Mouse (Mus musculus) stomach, postnatal 0 days (tissue): ENCODE measurements around the gene Far2. TPM values are rescaled to one million over a fixed set of nuclear protein-coding genes. Genes with fewer than 3 reads are reported as not detected.
"Not testable (repeated sequence)": the region's sequence is repeated elsewhere in the genome, so short reads cannot be mapped to it uniquely, and the experiment has no call there.

Source experiments
- ATAC-seq: fragments of 200-750 bp; cut with Nextera tagmentation; 2 replicates; pipeline ENCODE4 v1.8.0; 2017; ENCODE audit not compliant: low FRiP score, low TSS enrichment
- DNase-seq: peaks from one replicate; pipeline ENCODE4 v3.0.0-alpha.2; 2016; ENCODE audit warnings: low spot score
- H3K27ac ChIP-seq: fragments of 300-500 bp; sonication (generic); replicated peaks from 2 replicates; pipeline ENCODE4 v1.5.1; 2014; ENCODE audit warnings: mild to moderate bottlenecking, control low read depth
- H3K27me3 ChIP-seq: fragments of 300-500 bp; sonication (generic); 2 replicates; pipeline ENCODE4 v1.6.1; 2014; ENCODE audit warnings: low read length; ENCODE audit not compliant: control insufficient read depth, insufficient read depth
- H3K36me3 ChIP-seq: fragments of 300-500 bp; sonication (generic); 2 replicates; pipeline ENCODE4 v1.6.1; 2014; ENCODE audit warnings: low read length, mixed read lengths; ENCODE audit not compliant: control insufficient read depth, insufficient read depth
- H3K4me1 ChIP-seq: fragments of 300-500 bp; sonication (generic); replicated peaks from 2 replicates; pipeline ENCODE4 v1.6.1; 2014; ENCODE audit warnings: antibody characterized with exemption; ENCODE audit not compliant: control insufficient read depth, insufficient read depth
- H3K4me2 ChIP-seq: fragments of 300-500 bp; sonication (generic); replicated peaks from 2 replicates; pipeline ENCODE4 v1.6.1; 2014; ENCODE audit warnings: low read depth, mild to moderate bottlenecking, control low read depth, moderate library complexity
- H3K4me3 ChIP-seq: fragments of 300-500 bp; sonication (generic); 2 replicates; pipeline ENCODE4 v1.5.1; 2014; ENCODE audit warnings: low read depth, low read length, control low read depth
- H3K9ac ChIP-seq: fragments of 300-500 bp; sonication (generic); 2 replicates; pipeline ENCODE4 v1.6.1; 2014; ENCODE audit warnings: mild to moderate bottlenecking, low read length, control low read depth, mixed read lengths
- H3K9me3 ChIP-seq: fragments of 300-500 bp; sonication (generic); 2 replicates; pipeline ENCODE4 v1.6.1; 2016; ENCODE audit warnings: low read length; ENCODE audit not compliant: control insufficient read depth
- CTCF ChIP-seq: IDR thresholded peaks from 2 replicates; pipeline ENCODE4 v1.5.1; 2016; ENCODE audit warnings: antibody characterized with exemption, low read depth, mild to moderate bottlenecking, moderate library complexity
- EP300 ChIP-seq: optimal IDR thresholded peaks from 2 replicates; pipeline ENCODE3; 2016; ENCODE audit warnings: antibody characterized with exemption
- WGBS: fragments of 180-500 bp; shearing (Covaris S2); extraction: QIAGEN DNeasy Blood & Tissue Kit; methylation state at CpG from one replicate; pipeline ENCODE4 v1.1.7; 2014; 5-methylcytosine and 5-hydroxymethylcytosine counted together
- polyA plus RNA-seq: library from polyadenylated mRNA; unstranded; fragments of >200 nt; fragmentation: Nextera tagmentation; extraction: Ambion mirVana; gene quantifications from 2 replicates; pipeline ENCODE4 v1.2.1, GENCODE M21; 2015

Gene Far2
- polyA plus RNA-seq, 1 experiment from 2014 or later, result 30.8 TPM

- Histone ChIP-seq H3K4me2 (no peak overlapping the region), H3K27me3 (no peaks in the 10 kb centered on the region), H3K9ac (no peak overlapping the region), H3K27ac (no peak overlapping the region), H3K4me1 (no peaks in the 10 kb centered on the region), H3K9me3 (no peaks in the 10 kb centered on the region), H3K4me3 (no peak overlapping the region), H3K36me3 (no peaks in the 10 kb centered on the region)
- TF ChIP-seq EP300 (no peak), CTCF (no peak)
- ATAC-seq, result no peak
- 47% methylated on average over 8 of the region's 8 CpGs for WGBS
- no peak for DNase-seq
Observed at GRCm38 (mm10) chr6:148108741-148109472, 61.8 kb downstream of the Far2 start.

DNA sequence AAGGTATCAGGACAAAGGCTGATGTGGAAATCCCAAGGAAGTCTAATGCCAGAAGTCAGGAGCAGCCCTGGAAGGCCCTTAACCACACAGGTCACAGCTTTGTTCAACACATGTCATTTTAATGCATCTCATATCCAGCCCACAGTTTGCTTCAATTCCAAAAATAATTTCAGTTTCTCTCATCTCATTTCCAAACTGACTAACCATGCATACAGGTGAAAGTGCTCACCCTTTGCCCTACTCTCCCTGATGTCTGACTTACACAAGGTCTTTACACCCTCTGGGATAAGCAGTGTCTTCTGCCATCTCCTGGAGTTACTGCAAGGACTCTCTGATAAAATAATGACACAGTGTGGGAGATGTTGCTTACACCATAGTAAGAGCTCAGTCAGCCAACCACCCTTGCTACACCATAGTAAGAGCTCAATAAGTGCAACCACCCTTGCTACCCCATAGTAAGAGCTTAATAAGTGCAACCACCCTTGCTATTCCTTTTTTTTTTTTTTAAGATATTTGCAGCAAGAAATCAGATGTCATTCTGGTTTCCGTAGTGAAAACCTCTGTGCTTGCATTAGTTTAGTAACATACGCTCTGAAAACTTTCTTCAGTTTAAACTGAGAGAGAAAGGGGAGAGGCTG, 64.1 kb downstream of the Far2 start:
- H3K9me3 ChIP-seq, result no peaks in the 10 kb centered on the region

DNA sequence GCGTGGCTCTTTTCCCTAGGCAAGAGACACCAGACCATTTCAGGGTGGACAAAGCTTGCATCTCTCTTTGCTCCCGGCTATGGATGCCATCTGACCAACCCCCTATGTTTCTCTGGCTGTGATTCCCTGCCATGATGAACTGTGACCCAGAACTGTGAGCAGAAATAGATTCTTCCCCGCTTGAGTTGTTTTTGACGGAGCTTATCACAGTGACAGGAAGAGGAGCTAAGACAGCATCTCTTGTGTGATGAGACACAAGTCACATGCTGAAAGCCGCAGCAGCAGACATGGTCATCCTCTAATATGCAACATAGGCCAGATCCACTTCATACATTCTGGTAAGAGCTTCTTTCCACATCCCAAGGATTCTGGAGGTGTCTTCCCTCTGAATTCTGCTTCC, 69.3 kb downstream of the Far2 start:
- 87% methylated on average over 5 of the region's 5 CpGs for WGBS
- no peak overlapping the region for H3K27ac ChIP-seq
- DNase-seq, result no peak

More for the DNA sequence above, 64.1 kb downstream of the Far2 start:
- no peak for DNase-seq
- Histone ChIP-seq H3K4me1 (no peaks in the 10 kb centered on the region), H3K27me3 (no peaks in the 10 kb centered on the region), H3K9ac (no peak overlapping the region), H3K4me2 (no peak overlapping the region), H3K4me3 (no peak overlapping the region), H3K36me3 (no peaks in the 10 kb centered on the region), H3K27ac (no peak overlapping the region)
- no peak for ATAC-seq
- WGBS, result 71% methylated on average over 2 of the region's 2 CpGs
- TF ChIP-seq EP300 (no peak), CTCF (no peak)

DNA sequence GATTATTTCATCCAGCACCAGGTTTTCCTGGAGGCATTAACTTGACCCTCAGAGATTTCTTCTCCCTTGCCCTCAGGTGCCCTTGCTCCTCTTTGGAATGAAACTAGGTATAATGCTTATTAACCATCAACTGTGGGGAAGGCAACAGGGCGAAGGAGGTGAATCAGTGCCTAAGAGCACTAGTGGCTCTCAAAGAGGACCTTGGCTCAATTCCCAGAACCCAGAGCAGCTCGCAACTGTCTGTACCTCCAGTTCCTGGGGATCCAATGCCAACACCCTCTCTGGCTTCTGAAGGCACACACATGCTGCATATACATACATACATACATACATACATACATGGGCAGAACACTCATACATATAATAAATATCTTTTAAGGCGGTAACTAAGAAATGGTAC, 69.8 kb downstream of the Far2 start:
- Histone ChIP-seq H3K4me1 (no peaks in the 10 kb centered on the region), H3K9me3 (no peaks in the 10 kb centered on the region), H3K9ac (no peak overlapping the region), H3K36me3 (no peaks in the 10 kb centered on the region), H3K27me3 (no peaks in the 10 kb centered on the region), H3K4me2 (no peak overlapping the region), H3K27ac (no peak overlapping the region), H3K4me3 (no peak overlapping the region)
- WGBS, result 81% methylated on average over 3 of the region's 3 CpGs
- ATAC-seq, result no peak
- no peak for DNase-seq
- TF ChIP-seq EP300 (no peak), CTCF (no peak)

More for the DNA sequence above, 69.3 kb downstream of the Far2 start:
- Histone ChIP-seq H3K9ac (no peak overlapping the region), H3K36me3 (no peaks in the 10 kb centered on the region), H3K4me2 (no peak overlapping the region), H3K4me1 (no peaks in the 10 kb centered on the region), H3K9me3 (no peaks in the 10 kb centered on the region), H3K4me3 (no peak overlapping the region), H3K27me3 (no peaks in the 10 kb centered on the region)
- ATAC-seq, result no peak
- TF ChIP-seq CTCF (no peak), EP300 (no peak)

DNA sequence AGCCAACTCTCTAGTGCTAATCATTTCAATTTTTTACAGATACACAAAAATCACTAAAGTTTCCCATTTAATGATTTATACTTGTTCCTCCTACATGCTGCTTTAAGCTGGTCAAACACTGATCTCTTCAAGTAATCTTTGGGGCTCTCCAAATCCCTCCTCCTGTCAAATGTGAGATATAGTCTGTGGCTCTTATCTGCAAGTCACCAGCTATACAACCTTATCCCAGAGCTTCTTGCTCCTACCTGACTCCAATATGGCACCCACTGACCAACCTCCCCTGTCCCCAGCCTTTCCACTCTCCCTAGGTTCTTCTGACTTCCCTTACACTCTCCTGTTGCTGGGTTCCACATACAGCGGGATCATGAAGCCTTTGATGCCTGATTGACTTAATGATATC, 70.6 kb downstream of the Far2 start:
- WGBS, result 100% methylated on average over 1 of the region's 1 CpGs
- Histone ChIP-seq H3K9me3 (no peaks in the 10 kb centered on the region), H3K4me3 (no peak overlapping the region), H3K27me3 (no peaks in the 10 kb centered on the region), H3K27ac (no peak overlapping the region), H3K9ac (no peak overlapping the region), H3K4me1 (no peaks in the 10 kb centered on the region), H3K36me3 (no peaks in the 10 kb centered on the region), H3K4me2 (no peak overlapping the region)
- DNase-seq, result no peak
- TF ChIP-seq EP300, result no peak
- TF ChIP-seq CTCF, result no peak
- ATAC-seq, result no peak

DNA sequence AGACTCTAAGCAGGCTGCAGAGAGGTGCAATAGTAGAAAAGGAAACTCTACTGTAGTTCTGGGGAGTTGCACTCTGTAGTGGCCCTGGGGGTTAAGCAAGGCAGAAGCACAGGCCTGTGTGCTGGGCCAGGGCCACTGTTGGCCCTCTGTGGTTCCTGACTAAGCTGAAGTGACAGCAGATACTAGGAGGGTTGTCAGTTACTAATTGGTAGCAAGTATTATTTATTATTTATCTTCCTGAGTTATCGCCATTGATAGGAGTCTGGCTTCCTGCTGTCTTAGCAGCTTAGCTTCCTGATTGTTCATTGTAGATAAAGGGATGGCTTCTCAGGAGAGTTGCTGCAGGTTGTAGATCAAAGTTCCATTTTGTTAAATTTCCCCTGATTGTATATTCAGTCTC, 73.6 kb downstream of the Far2 start:
- Histone ChIP-seq H3K27ac (no peak overlapping the region), H3K4me2 (no peak overlapping the region), H3K9me3 (no peaks in the 10 kb centered on the region), H3K27me3 (no peaks in the 10 kb centered on the region), H3K36me3 (no peaks in the 10 kb centered on the region), H3K4me3 (no peak overlapping the region), H3K9ac (no peak overlapping the region), H3K4me1 (no peaks in the 10 kb centered on the region)
- WGBS, result 67% methylated on average over 1 of the region's 1 CpGs
- TF ChIP-seq EP300 (no peak), CTCF (no peak)
- ATAC-seq (no peak), DNase-seq (no peak)

DNA sequence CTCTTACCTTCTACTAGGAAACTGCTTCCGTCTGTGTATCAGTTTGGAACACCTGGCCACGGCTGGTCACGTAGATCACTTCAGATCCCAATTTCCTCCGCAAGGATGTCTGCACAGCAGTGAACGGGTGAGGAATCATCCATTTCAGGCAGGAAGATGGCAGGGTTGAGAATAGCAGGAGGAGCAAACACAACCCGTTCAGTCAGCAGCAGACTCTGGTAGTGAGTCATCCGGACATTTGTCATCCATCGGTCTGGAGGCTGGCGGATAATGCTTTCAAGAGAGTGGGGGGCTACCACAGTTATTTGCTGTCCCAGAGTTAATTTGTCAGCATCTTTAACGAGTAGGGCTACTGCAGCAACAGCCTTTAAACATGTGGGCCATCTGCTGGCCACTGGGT, 79.8 kb downstream of the Far2 start:
- 54% methylated on average over 10 of the region's 10 CpGs for WGBS
- DNase-seq, result not testable (repeated sequence)

More for the DNA sequence above, 79.8 kb downstream of the Far2 start:
- H3K4me2 ChIP-seq, H3K27me3 ChIP-seq, H3K36me3 ChIP-seq, ATAC-seq, H3K4me1 ChIP-seq, H3K4me3 ChIP-seq, H3K9me3 ChIP-seq, H3K27ac ChIP-seq, H3K9ac ChIP-seq: not testable (repeated sequence)
